Mouse (Mus musculus) retina, embryonic 14.5 days (tissue): Measurements from ENCODE around the gene Cited2.
A peak's percentile ranks its signal among the peaks of the same experiment; 100 is the strongest.

Source experiments
- DNase-seq: peaks from one replicate; pipeline ENCODE4 v3.0.0-alpha.2; 2015; ENCODE audit warnings: low spot score

The Cited2 gene

DNA sequence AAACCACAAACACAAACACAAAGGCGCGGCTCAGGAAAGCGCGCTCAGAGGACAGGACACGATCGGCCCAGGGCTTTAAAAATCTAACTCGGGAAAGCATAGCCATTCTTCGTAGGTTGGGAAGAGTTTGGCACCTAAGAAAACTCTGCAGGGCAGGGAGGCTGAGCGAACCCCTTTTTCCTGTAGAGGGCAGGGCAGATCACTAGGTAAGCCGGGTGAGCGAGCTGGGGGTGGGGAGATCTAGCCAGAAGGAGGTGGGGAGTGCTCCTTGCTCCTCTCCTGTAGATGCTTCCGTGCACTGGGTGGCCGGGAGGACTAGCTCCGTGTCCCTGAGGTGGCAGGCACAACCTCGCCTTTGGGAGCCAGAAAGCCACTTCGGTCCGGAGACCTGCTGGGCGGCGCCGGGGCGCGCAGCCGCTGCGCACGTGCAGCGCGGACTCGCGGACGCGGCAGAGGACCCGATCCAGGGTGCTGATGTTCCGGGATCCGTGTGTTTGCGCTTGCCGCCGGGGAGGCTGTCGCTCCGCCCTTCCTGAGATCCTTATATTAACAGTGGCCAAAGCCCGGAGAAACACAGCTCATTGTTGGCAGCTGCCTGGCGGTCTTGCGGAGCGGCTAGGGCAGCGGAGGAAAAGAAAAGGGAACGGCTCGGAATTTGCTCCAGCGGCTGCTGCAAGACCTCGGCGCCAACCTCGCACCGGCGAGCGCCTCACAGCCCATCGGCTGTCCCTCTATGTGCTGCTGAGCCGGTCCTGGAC lies at the start of gene Cited2:
Cited2 (plus strand) TSS at position 566 of the 758 bp plus-strand sequence.
- peak; percentile 97 for DNase-seq

DNA sequence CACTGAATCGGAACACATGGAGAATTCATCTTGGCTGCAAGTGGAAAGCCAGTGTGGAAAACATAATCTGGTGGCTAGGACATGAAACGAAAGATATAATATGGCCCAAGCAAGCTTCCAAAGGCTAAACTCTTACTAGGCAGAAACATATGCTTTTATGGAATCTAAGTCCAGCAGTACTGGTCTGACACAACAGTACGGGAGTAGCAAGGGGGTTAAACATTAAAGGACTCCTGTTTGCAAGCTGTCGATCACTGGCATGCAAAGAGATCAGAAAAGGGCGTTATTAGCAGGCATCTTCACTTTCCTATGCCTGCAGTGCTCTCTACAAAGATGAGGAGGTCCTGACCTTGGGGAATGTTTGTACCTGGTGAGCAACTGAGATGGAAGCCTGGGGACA lies 48.6 kb upstream of the Cited2 start:
- no peak for DNase-seq

DNA sequence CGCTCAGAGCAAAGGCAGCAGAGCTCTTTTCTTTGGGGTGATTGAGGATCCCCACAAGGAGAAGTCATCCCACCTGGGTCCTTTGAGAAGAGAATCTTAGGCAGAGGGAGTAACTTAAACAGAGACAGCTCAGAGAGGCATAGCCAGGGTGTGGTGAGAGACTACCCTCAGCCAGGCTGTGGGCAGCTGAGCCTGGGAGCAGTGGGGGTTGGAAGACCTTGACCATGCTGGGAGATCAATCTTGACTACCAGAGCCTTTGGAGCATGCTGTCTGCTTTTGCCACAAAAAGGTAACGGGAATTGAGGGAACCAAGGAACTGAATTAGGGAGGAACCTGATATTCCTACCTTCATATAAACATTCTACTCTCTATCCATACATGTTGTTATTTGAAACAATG lies 48.1 kb upstream of the Cited2 start:
- DNase-seq, result no peak

- DNase-seq, result no peak
Measured at GRCm38 (mm10) chr10:17676464-17676863, 46.6 kb upstream of the Cited2 start.

DNA sequence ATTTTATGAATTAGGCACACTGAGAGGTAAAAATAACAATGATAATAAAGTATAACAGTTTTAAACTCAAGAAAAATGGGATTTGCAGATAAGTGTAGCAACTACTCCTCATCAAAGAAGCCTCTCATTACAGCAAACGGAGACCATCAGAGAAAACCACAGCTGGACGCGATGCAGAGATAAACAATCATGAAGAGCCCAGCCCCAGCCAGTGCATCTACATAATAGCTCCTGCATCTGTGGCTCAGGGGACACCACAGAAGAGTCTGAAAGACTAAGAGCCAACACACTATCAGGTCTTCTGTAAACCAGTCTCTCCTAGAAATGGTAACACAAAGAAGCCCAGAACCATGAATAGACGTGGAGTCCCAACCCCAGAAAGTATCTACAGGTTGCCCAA lies 45.7 kb upstream of the Cited2 start:
- DNase-seq, result no peak

DNA sequence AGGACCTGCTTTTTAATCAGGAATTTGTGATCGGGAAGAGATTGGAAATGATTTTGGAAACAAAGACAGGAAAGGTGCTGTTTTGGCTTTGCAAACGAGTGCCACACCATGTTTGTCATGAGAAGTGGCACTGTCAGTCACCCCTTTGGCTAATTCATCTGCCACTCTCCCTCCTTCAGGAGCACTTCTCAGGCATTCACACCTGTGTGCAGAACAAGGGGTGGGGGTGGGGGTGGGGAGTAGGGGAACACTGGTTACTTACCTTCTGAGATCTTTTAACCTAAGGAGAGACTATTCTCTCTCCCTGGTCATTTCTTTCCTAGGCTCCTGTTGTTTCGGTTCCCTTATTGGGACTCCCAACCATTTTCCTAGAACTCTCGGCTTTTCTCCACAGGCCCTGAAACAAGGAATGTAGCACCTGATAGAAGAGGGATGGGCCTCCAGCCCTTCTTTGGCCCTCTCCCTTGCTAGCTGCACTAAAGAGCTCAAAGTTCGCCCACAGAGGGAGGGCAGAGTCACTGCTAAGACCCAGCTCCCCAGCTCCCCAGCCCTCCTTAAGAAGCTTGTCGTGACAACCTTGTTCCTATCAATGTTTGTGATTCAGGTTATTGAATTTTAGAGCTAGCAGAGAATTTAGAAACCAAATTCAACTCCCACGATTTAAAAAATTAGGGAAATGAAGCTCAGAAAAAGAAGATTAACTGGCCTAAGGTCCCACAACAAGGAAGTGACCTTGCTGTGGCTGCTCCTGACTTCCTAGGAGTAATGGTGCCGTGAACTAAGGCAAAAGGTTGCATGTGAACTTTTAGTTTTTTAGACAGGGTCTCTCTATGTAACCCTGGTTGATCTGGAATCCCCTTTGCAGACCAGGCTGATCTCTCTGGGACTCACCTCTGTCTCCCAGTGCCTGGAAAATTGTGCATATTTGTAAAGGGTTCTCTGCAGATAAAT lies 42.3 kb upstream of the Cited2 start:
- no peak for DNase-seq

DNA sequence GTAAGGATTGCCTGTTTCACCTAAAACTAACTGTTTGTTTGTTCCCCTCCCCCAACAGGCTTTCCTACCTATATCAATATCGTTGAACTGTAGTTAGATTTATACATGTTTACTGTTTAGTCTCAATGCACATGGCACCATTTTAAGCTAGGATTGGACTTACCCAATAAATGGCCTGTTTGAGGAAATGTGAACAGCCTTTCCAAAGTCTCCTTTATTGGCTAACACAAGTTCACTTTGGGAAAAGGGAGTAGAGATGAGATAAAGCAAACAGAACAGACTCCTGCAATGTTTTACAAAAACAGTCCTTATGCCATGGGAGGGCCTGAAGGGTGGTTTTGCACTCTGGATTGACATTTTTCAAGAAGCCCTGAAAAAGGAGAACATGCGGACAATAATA lies 41.6 kb upstream of the Cited2 start:
- no peak for DNase-seq

- DNase-seq, result no peak
Measured at GRCm38 (mm10) chr10:17683852-17684428, 39.1 kb upstream of the Cited2 start.

DNA sequence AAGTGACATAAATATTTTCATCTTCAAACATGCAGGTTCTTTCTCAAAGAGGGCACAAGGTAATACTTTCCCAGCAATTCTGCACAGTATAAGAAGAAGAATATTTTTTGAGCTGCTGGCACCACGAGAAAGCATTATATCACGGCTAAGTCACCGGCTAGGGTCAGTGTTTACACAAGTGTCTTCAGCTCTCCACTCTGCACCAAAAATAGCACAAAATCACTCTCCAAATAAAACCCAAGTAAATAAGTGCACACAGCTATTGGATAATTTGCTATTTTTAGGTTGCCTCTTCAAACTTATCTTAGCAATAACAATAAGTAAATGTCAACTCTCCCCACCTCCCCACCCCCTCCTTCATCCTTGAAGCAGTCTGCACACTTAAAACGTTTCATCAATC lies 33.2 kb upstream of the Cited2 start:
- DNase-seq, result no peak

DNA sequence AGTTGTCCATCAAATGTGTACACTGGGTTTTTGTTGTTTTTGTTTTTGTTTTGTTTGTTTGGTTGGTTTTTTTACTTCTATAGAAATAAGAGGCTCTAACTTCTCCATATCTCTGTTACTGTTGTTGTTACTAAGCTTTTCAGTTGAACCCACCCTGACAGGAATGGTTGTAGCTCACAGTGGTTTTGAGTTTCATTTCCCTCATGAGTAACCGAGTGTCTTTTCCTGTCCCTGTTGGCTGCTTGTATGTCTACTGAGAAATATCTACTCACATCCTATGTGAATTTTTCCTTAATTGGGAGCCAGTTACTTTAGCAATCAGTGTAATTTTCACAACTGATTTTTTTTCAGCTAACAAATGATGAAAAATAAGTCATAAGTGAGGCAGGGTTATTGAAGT lies 31.3 kb upstream of the Cited2 start:
- no peak for DNase-seq

DNA sequence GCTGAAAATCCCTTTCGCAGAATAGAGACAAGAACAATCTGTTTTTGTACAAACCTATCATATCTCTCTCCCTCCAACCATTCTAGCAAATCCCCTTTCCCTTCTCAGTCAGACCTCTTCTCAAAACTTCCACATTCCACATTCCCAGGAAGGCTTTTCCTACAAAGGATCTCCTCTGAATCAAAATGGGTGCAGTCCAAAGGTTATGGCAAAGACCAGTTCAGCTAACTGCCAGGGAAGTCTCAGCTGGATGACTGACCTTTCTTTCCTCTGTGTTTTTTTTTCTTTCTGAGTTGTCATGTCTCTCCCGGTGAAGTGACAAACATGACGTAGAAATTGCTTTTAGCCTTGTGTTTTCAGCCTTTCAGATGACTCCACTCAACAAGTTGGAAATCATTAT lies 27.2 kb upstream of the Cited2 start:
- no peak for DNase-seq

DNA sequence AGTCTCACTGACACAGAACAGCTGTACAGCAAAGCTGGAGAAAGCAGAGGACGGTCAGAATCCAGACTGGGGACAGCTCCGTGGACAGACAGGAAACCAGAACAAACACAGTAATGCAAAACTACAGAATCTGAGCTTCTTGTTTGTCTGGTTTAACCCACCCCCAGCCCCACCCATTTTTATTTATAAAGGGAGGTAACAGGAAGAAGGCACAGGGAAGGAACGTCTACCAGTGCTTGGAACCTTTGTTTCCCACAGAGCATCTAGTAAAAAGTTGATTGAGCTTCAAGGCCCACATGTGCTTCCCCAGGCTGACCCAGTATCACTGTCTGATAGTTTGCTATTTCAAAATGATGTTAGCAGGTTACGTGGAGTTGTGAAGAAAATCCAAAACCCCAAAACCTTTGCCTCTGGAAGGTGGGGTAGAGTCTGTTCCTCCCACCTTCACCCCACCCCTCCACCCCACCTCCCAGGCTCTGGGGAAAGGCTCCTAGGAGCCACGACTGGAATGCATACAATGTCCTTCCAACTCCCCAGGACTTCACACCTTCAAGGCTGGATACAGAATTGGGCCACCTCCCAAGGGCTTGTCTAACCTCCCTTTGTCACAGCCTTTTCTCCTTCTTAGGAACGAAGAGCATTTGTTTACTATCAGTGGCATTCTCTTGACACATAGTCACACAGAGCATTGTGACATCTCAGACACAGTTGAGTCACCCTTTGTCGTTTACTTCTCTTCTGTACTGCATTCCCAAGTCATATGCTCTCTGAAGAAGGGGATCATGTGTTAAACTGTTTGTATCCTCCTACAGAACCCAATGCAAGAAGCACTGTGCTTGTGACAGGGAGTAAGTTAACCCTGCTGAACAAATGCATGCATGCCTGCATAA lies 25.4 kb upstream of the Cited2 start:
- DNase-seq, result no peak

DNA sequence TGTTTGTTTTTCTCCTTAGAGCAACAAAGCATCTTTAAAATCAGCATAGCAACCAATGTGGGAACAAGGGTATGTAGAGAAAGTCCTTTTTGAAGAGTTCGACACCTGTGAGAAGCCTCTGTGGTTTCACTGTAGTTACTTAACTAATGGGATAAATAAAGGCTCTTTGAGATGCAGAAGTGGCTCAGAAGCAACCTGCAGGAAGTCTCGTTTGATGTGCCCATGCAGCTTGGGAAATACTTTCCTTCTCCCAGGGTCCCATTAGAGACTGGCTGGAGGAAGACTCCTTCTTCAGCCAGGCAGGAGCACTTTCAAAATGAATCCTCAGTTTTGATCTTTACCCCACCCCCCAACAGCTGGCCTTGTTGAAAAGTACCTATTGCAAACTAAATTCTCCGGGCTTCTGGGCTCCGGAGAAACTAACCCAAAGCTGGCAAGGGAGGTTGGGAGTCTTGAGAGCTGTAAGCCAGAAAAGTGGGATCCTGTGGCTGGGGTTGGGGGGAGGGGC lies 17.5 kb upstream of the Cited2 start:
- DNase-seq, result no peak

DNA sequence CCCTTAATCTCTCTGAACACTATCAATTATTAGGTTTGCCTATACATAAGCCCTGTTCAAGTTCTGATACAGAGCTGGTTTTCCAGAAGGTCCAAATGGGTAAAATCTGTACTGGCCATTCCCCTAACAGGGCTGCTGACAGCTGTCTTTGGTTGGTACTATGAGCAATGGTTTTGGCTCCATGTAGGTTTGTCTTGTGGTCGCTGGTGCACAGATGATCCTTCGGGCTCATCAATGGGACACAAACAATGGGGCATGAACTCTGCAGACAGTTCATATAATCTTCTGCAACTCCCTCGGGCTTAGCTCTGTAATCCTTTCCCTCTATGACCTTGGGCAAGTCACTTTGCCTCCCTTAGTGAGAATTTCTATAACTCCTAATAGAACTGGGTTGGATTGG lies 12.3 kb upstream of the Cited2 start:
- DNase-seq, result no peak

DNA sequence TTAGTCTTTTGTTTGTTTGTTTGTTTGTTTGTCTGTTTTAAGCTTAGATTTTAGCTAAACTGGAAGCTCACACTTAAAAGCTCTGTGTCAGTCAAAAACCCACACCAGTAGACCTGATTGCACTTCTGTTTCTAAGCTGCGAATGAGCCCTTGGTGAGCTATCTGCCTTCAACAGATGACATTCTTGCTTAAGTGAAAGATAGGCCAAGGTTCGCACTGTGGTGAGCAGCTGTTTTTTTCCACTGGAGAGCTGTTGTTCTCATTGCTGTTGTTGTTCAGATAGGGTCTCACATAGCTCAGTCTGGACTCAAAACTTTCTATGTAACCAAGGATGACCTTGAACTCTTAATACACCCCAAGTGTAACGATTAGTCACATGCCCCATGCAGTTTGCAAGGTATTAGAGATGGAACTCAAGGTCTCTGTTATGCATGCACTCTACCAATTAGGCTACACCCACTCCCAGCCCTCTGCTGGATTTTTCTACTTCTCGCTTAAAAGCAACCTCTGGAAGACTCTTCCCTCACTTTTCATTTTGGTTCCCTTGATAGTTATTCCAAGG lies 3.9 kb upstream of the Cited2 start:
- DNase-seq, result no peak

- DNase-seq, result no peak
Measured at GRCm38 (mm10) chr10:17719646-17720045, 3.4 kb upstream of the Cited2 start.

GRCm38 (mm10) chr10:17720891-17721601 lies 2.0 kb upstream of the Cited2 start:
- DNase-seq, result no peak

DNA sequence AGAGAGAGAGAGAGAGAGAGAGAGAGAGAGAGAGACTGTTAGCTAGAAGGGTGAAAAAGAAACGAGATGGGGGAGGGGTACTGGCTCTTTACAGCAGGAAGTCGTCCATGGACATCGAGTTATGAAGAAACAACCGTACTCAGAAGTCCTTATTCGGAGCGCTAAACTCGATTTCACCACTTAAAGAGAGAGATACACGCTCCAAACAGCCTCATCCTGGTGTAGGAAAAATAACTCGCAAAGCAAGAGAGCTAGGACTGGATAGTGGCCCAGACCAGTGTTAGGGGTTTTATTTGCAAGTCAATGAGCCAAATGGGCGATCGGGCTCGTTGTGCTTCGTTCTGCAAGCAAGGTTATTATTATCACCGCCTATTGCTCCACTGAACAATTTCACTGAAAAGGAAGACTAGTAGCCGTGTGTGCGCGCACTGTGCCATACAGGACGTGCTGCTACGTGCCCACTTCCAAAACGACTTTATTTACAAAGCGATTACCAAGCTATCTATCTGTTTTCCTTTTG lies 1.4 kb upstream of the Cited2 start:
- DNase-seq, result peak; percentile 53

DNA sequence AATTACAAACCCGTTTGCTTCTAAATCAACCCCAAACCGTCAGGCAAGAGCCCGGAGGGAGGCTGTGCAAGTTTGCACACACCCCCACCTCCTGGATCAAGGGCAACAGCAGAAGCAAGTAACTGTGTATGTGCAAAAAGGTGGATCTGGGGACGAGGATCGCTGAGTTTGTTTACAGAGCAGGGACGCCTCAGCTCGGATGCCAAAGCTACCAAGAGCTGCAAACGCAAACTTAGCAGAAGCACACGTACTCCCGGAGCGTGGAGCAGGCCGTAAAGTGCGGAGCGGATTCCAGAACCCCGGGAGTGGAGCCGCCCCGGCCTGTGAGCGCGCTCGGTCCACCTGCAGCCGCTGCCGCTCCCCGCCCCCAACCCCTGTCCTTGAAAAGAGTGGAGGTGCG lies 860 bp upstream of the Cited2 start:
- DNase-seq, result peak; percentile 92

- no peak for DNase-seq
Measured at GRCm38 (mm10) chr10:17723421-17723841, 413 bp downstream of the Cited2 start.
